Mouse (Mus musculus): ENCODE measurements at regions not wholly inside any gene's neighbourhood (a gene's known extent, or its start where the extent isn't known, plus 50 kb on each side); places are given as distances from the start of the nearest gene placed in this dataset.

DNA sequence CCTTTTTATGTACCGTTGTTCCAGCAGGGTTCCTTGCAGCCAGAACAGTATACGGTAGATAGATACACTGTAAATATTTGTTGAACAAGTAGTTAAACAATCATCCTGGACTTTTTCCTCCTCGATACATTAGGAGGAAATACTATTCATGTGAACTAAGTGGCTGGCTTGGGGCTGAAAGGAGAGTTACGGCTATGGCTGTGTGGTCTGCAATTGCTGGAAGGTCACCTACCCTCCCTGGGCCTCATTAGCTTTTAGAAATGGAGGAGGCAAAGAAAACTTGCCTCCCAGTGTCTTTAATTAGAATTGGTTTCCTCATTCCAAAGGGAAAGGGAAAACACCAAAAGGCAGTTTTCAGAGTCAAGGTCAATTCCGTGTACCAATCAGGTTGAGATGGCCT, 381.6 kb upstream of the Tenm4 start:
- no peak for TF ChIP-seq CTCF (conservative IDR thresholded peaks at IDR 0.05 in 1 of 2, IDR thresholded peaks at IDR 0.05 in 1 of 2; ENCODE audit: low read depth in 2 of 2, low read length in 2 of 2)
- TF ChIP-seq EP300 (IDR thresholded peaks at IDR 0.05; ENCODE audit: low read length), result no peak
